Mouse (Mus musculus): ENCODE data around the gene Parp6. TPM values are rescaled to one million over a fixed set of nuclear protein-coding genes. Genes with fewer than 3 reads are reported as not detected.
A peak's percentile ranks its signal among the peaks of the same experiment; 100 is the strongest.

The Parp6 gene
- polyA plus RNA-seq, 2 experiments = 20.3 to 57.0 TPM

DNA sequence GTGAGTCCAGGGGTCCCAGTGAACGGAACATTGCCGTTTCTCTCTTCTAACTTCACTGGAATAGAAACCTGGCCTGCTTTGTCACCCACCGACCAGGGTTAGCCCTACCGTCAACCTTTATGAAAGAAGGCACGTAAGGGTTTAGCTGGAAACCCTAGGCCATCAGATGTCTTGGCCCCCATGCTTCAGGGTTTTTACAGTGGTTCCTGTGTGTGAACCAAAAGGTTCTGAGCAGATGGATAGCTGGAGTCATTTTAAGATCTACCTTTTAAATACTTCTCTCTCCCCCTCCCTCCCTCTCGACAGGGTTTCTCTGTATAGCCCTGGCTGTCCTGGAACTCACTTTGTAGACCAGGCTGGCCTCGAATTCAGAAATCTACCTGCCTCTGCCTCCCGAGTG lies 48.9 kb downstream of the Parp6 start:
- Histone ChIP-seq H3K9me3 (ENCODE audit: control insufficient read depth, low read length) (no peaks in the 10 kb centered on the region), H3K9ac (ENCODE audit: low read depth, low read length, severe bottlenecking) (no peak overlapping the region), H3K4me2 (replicated peaks; ENCODE audit: low read depth, low read length, severe bottlenecking) (no peak overlapping the region), H3K27me3 (ENCODE audit: control insufficient read depth, insufficient read depth, low read length) (no peaks in the 10 kb centered on the region), H3K4me1 (ENCODE audit: control insufficient read depth, insufficient read depth, low read length) (peaks cover 7% of the 10 kb centered on the region; the same call in 1 of the 2 replicates), H3K36me3 (ENCODE audit: control insufficient read depth, insufficient read depth, low read length) (peaks cover 95% of the 10 kb centered on the region), H3K4me3 (replicated peaks; ENCODE audit: low read length) (no peak overlapping the region), H3K27ac (replicated peaks; ENCODE audit: low read depth, low read length) (no peak overlapping the region)
- no peak for TF ChIP-seq POLR2A (IDR thresholded peaks at IDR 0.05; ENCODE audit: borderline replicate concordance, extremely low read depth, insufficient read depth, insufficient read length)
- 86% methylated on average over 8 of the region's 8 CpGs for WGBS
- DNase-seq (ENCODE audit: low spot score) (no peak), ATAC-seq (ENCODE audit: low FRiP score, low read depth) (no peak)

DNA sequence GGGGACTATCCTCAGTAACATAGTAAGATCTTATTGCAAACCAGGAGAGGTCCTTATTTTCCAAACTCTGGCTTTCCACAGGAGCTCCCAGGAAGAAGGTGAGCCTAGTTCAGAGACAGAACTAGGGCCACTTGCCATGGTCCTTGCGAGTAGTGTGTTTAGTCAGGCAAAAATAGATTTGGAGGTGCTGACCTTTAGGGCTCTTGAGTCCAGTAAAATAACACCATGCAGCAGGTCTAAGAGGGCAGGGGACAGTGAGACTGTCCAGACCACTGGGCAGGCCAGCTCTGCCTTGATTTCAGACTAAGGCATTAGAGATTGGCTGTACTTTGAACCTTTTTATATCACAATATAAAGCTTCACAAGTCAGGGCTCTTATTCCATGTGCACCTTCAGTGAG lies 49.7 kb downstream of the Parp6 start:
- Histone ChIP-seq H3K4me3 (replicated peaks; ENCODE audit: low read length) (no peak overlapping the region), H3K27me3 (ENCODE audit: control insufficient read depth, insufficient read depth, low read length) (no peaks in the 10 kb centered on the region), H3K4me1 (ENCODE audit: control insufficient read depth, insufficient read depth, low read length) (no peaks in the 10 kb centered on the region; the same call in 1 of the 2 replicates), H3K4me2 (replicated peaks; ENCODE audit: low read depth, low read length, severe bottlenecking) (no peak overlapping the region), H3K27ac (replicated peaks; ENCODE audit: low read depth, low read length) (no peak overlapping the region), H3K36me3 (ENCODE audit: control insufficient read depth, insufficient read depth, low read length) (peaks cover 96% of the 10 kb centered on the region), H3K9me3 (ENCODE audit: control insufficient read depth, low read length) (no peaks in the 10 kb centered on the region), H3K9ac (ENCODE audit: low read depth, low read length, severe bottlenecking) (no peak overlapping the region)
- TF ChIP-seq POLR2A (IDR thresholded peaks at IDR 0.05; ENCODE audit: borderline replicate concordance, extremely low read depth, insufficient read depth, insufficient read length) = no peak
- WGBS = 69% methylated on average over 1 of the region's 1 CpGs
- ATAC-seq (ENCODE audit: low FRiP score, low read depth) = no peak
- DNase-seq (ENCODE audit: low spot score) = no peak

DNA sequence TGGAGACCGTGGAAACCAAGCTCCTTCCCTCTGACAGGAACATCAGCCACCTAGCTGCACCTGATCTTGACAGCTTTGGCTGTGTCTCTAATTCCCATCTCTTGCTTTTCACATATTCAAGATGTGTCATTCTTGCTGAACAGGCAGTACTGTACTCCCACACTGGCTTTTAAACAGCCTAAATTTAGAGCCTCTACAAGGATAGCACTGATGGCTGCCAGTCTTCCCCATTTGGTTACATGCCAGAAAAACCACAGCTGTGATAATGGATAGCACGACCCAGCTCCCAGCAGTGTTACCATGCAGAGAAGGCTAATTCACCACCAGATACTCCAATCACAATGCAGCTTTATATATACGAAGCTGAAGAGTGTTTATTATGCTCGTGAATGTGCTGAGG lies 50.2 kb downstream of the Parp6 start:
- no peak for DNase-seq (ENCODE audit: low spot score)

DNA sequence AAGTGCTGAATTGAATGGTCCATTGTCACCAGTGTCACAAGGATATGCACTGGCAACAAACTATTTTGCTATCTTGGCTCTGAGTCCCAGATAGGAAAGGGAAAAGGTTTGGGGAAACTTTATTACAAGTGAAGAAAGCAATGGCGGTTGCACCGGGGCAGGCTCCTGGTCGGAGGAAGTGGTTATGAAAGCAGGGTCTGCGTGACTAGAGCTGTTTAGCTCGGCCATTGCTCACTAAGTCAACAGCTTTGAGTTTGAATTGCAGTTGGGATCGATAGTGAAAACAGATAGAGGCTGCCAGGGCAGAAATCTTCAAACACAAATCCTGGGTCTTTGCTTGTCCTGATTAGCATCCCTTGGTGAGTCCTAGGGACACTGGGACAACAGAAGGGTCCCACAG lies 50.8 kb downstream of the Parp6 start:
- Histone ChIP-seq H3K27me3 (ENCODE audit: control insufficient read depth, insufficient read depth, low read length) (no peaks in the 10 kb centered on the region), H3K4me2 (replicated peaks; ENCODE audit: low read depth, low read length, severe bottlenecking) (no peak overlapping the region), H3K36me3 (ENCODE audit: control insufficient read depth, insufficient read depth, low read length) (peaks cover 99% of the 10 kb centered on the region), H3K9me3 (ENCODE audit: control insufficient read depth, low read length) (no peaks in the 10 kb centered on the region), H3K9ac (ENCODE audit: low read depth, low read length, severe bottlenecking) (no peak overlapping the region), H3K4me3 (replicated peaks; ENCODE audit: low read length) (no peak overlapping the region), H3K4me1 (ENCODE audit: control insufficient read depth, insufficient read depth, low read length) (no peaks in the 10 kb centered on the region), H3K27ac (replicated peaks; ENCODE audit: low read depth, low read length) (no peak overlapping the region)
- 83% methylated on average over 6 of the region's 6 CpGs for WGBS
- DNase-seq (ENCODE audit: low spot score) (no peak), ATAC-seq (ENCODE audit: low FRiP score, low read depth) (no peak)
- no peak for TF ChIP-seq POLR2A (IDR thresholded peaks at IDR 0.05; ENCODE audit: borderline replicate concordance, extremely low read depth, insufficient read depth, insufficient read length)

More for the DNA sequence above, 50.2 kb downstream of the Parp6 start:
- Histone ChIP-seq H3K4me3 (replicated peaks; ENCODE audit: low read length) (no peak overlapping the region), H3K4me2 (replicated peaks; ENCODE audit: low read depth, low read length, severe bottlenecking) (no peak overlapping the region), H3K36me3 (ENCODE audit: control insufficient read depth, insufficient read depth, low read length) (peaks cover 96% of the 10 kb centered on the region), H3K4me1 (ENCODE audit: control insufficient read depth, insufficient read depth, low read length) (no peaks in the 10 kb centered on the region), H3K27ac (replicated peaks; ENCODE audit: low read depth, low read length) (no peak overlapping the region), H3K9ac (ENCODE audit: low read depth, low read length, severe bottlenecking) (no peak overlapping the region), H3K27me3 (ENCODE audit: control insufficient read depth, insufficient read depth, low read length) (no peaks in the 10 kb centered on the region), H3K9me3 (ENCODE audit: control insufficient read depth, low read length) (no peaks in the 10 kb centered on the region)
- ATAC-seq (ENCODE audit: low FRiP score, low read depth) = no peak
- no peak for TF ChIP-seq POLR2A (IDR thresholded peaks at IDR 0.05; ENCODE audit: borderline replicate concordance, extremely low read depth, insufficient read depth, insufficient read length)
- WGBS = 74% methylated on average over 4 of the region's 4 CpGs

DNA sequence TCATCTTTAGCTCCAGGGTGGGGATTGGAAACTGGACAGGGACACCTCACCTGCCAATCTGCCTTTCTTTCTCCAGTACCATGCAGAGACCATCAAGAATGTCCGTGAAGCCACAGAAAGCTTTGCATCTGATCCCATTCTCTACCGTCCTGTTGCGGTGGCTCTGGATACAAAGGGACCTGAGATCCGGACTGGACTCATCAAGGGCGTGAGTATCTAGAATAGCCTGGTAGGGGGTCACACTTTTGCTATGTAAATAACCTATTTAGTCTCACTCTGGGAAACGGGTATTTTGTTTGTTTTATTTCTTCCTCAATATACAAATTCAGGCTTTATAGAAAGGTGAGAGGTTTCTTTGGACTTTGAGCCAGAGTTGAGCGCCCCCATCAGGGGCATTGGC lies 51.4 kb downstream of the Parp6 start:
- 89% methylated on average over 7 of the region's 7 CpGs for WGBS

DNA sequence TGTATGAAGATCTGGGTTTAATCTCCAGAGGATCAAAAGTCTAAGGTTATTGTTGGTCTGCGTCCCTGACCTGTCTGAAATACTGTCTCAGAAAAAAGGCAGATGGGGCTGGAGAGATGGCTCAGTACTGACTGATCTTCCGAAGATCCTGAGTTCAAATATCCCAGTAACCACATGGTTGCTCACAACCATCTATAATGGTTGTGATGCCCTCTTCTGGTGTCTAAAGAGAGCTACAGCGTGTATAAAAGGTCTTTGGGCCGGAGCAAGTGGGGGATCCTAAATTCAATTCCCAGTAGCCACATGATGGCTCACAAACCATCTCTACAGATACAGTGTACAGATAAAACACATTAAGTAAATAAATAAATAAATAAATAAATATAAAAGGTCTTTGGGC lies 52.1 kb downstream of the Parp6 start:
- H3K27ac ChIP-seq (replicated peaks; ENCODE audit: low read depth, low read length) = no peak overlapping the region
- H3K4me2 ChIP-seq (replicated peaks; ENCODE audit: low read depth, low read length, severe bottlenecking) = no peak overlapping the region
- no peak for DNase-seq (ENCODE audit: low spot score)
- no peaks in the 10 kb centered on the region for H3K27me3 ChIP-seq (ENCODE audit: control insufficient read depth, insufficient read depth, low read length)
- ATAC-seq (ENCODE audit: low FRiP score, low read depth) = 0 out of 2 replicates have a peak, but pooled peaks have one; percentile 5
- H3K9me3 ChIP-seq (ENCODE audit: control insufficient read depth, low read length) = no peaks in the 10 kb centered on the region
- no peak for TF ChIP-seq POLR2A (IDR thresholded peaks at IDR 0.05; ENCODE audit: borderline replicate concordance, extremely low read depth, insufficient read depth, insufficient read length)
- H3K4me3 ChIP-seq (replicated peaks; ENCODE audit: low read length) = no peak overlapping the region
- H3K36me3 ChIP-seq (ENCODE audit: control insufficient read depth, insufficient read depth, low read length) = peaks cover 99% of the 10 kb centered on the region
- H3K4me1 ChIP-seq (ENCODE audit: control insufficient read depth, insufficient read depth, low read length) = no peaks in the 10 kb centered on the region
- no peak overlapping the region for H3K9ac ChIP-seq (ENCODE audit: low read depth, low read length, severe bottlenecking)
- WGBS = 82% methylated on average over 4 of the region's 4 CpGs

More for the DNA sequence above, 51.4 kb downstream of the Parp6 start:
- ATAC-seq (ENCODE audit: low FRiP score, low read depth) = no peak
- no peak overlapping the region for H3K4me2 ChIP-seq (replicated peaks; ENCODE audit: low read depth, low read length, severe bottlenecking)
- H3K9me3 ChIP-seq (ENCODE audit: control insufficient read depth, low read length) = no peaks in the 10 kb centered on the region
- no peak overlapping the region for H3K4me3 ChIP-seq (replicated peaks; ENCODE audit: low read length)
- DNase-seq (ENCODE audit: low spot score) = no peak
- no peaks in the 10 kb centered on the region for H3K27me3 ChIP-seq (ENCODE audit: control insufficient read depth, insufficient read depth, low read length)
- H3K4me1 ChIP-seq (ENCODE audit: control insufficient read depth, insufficient read depth, low read length) = no peaks in the 10 kb centered on the region
- H3K9ac ChIP-seq (ENCODE audit: low read depth, low read length, severe bottlenecking) = no peak overlapping the region
- H3K36me3 ChIP-seq (ENCODE audit: control insufficient read depth, insufficient read depth, low read length) = peaks cover 99% of the 10 kb centered on the region
- H3K27ac ChIP-seq (replicated peaks; ENCODE audit: low read depth, low read length) = no peak overlapping the region
- TF ChIP-seq POLR2A (IDR thresholded peaks at IDR 0.05; ENCODE audit: borderline replicate concordance, extremely low read depth, insufficient read depth, insufficient read length) = no peak

All from limb, embryonic 14.5 days (tissue).